Mouse (Mus musculus): ENCODE measurements around the gene Upk2. TPM values are rescaled to one million over a fixed set of nuclear protein-coding genes. Genes with fewer than 3 reads are reported as not detected.

Upk2 gene
- not detected for total RNA-seq (2023)

GRCm38 (mm10) chr9:44454891-44455220 lies at the start of gene Upk2:
Gene Upk2 (minus strand): TSS chr9:44454976.

DNA sequence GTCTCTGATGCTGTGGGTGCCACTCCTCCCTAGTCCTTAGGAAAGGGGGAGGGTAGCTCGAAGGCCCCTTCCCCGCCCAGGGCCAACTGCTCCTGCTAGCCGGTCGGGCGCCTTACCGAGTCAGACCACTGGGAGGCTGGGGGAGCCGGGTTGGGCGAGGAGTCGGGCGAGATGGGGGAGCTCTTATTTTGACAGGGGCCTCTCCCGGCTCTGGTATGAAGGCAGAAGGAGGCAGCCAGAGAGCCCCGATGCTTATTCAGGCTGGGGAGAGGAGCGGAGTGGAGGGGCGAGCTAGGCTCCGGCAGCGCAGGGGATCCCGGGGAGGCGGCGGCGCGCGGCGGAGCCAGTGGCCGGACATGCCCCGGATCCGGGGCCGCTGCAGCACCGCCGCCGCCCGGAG lies 27.8 kb upstream of the Upk2 start, which contains the start of gene Bcl9l:
Gene Bcl9l, plus strand, starts transcription at position 274 of the 400 bp plus-strand sequence.

DNA sequence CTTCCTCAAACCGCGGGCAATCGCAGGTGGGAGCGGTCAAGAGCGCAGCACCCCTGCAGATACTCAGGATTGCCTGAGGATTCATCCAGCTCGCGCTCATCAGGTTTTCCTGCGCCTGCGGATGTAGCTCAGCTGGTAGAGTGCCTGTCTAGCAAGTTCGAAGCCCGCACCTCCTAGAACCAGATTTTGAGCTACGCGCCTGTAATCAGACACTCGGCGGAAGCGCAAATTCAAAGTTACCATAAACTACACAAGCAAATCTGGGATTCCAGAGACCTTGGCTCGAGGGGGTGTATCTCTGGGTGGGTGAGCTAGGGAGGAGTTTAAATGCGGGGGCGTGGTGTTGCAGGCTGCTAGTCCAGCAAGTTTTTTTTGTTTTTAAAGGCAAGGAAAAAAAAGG lies 13.8 kb downstream of the Upk2 start, which contains the start of gene Foxr1:
Gene Foxr1, minus strand, starts transcription at position 176 of the 400 bp plus-strand sequence.

DNA sequence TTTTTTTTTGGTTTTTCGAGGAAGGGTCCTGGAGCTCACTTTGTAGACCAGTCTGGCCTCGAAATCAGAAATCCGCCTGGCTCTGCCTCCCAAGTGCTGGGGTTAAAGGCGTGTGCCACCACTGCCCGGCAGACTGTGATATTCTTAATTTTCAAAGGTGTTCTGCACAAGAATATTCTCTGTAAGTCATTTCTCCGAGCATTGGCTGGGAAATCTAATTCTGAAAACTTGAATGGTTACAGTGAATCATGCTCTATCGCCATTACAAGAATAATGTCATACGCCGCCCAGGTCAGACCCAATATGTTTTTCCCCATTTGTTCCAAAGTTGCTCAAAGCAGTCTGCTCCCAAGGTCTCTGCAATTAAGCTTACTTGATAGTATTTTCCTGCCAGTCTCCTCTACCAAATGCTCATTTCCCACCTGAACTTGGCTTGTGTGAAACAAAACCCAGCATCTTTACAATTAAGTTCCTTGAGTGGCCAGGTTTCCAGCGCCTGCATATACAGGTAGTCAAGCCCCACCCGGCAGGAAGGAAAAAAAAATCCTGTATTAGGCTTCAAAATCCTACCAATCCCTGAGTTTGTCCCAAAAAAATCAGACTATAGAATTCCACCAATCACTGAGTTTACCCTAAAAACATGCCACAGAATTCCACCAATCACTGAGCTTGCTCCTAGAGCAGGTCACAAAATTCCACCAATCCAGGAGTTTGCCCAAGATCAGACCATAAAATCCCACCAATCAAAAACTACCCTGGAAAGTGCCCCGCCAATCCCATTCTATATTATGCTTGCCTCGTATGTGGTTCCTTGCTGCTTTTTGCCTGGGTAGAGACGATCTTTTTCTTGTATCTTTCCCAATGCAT lies 36.0 kb downstream of the Upk2 start, which contains the start of gene Ccdc84:
Gene Ccdc84, minus strand, starts transcription at position 51 of the 867 bp plus-strand sequence.

GRCm38 (mm10) chr9:44406906-44407751 lies 47.6 kb downstream of the Upk2 start, which contains the start of the genes Rps25 and Trappc4:
Gene Rps25 (plus strand): TSS chr9:44407139.
Gene Trappc4 (minus strand): TSS chr9:44407600.

Other genes starting within 250 kb of the Upk2 start
- gene Cbl, start 220.9 kb downstream of the Upk2 start, total RNA-seq (2023): 176 TPM
- gene Ccdc153, start 214.3 kb downstream of the Upk2 start, total RNA-seq (2023): not detected
- not detected for gene Pdzd3, start 203.5 kb downstream of the Upk2 start, total RNA-seq (2023)
- 5.8 TPM for gene Nlrx1, start 186.4 kb downstream of the Upk2 start, total RNA-seq (2023)
- 0.53 TPM for gene Abcg4, start 166.4 kb downstream of the Upk2 start, total RNA-seq (2023)
- 44.8 TPM for gene Hinfp, start 149.3 kb downstream of the Upk2 start, total RNA-seq (2023)
- 25.9 TPM for gene C2cd2l, start 134.7 kb downstream of the Upk2 start, total RNA-seq (2023)
- 7.2 TPM for gene Dpagt1, start 129.0 kb downstream of the Upk2 start, total RNA-seq (2023)
- gene H2afx, start 120.3 kb downstream of the Upk2 start, total RNA-seq (2023): 44.3 TPM
- gene Hmbs, start 110.7 kb downstream of the Upk2 start, total RNA-seq (2023): 11.2 TPM
- gene Vps11, start 93.3 kb downstream of the Upk2 start, total RNA-seq (2023): 56.4 TPM
- gene Hyou1, start 75.5 kb downstream of the Upk2 start, total RNA-seq (2023): 64.4 TPM
- 16.9 TPM for gene Slc37a4, start 58.1 kb downstream of the Upk2 start, total RNA-seq (2023)
- gene Rps25, start 47.8 kb downstream of the Upk2 start, total RNA-seq (2023): 2,873 TPM
- gene Trappc4, start 47.4 kb downstream of the Upk2 start, total RNA-seq (2023): 41.6 TPM
- 44.1 TPM for gene Ccdc84, start 36.4 kb downstream of the Upk2 start, total RNA-seq (2023)
- not detected for gene Foxr1, start 13.8 kb downstream of the Upk2 start, total RNA-seq (2023)
- gene Bcl9l, start 27.8 kb upstream of the Upk2 start, total RNA-seq (2023): 176 TPM
- 15.1 TPM for gene Cxcr5, start 106.9 kb upstream of the Upk2 start, total RNA-seq (2023)
- 223 TPM for gene Ddx6, start 149.9 kb upstream of the Upk2 start, total RNA-seq (2023)
- gene Treh, start 218.3 kb upstream of the Upk2 start, total RNA-seq (2023): not detected

Measured in CD4-positive naive resting alpha-beta T cell, adult 57 days (primary cell).